10 mouse cellular contexts compared by ENCODE assay signal in genomic region chr12:24889371-24890051, GRCm38 (mm10). TPM values are rescaled to one million over a fixed set of nuclear protein-coding genes. Genes with fewer than 3 reads are reported as not detected.
DNase-seq lines count a peak whose midpoint lies in the region; ATAC-seq and TF ChIP-seq lines count a peak whose summit lies in the region.
"Had no signal": no experiment of that assay in that cellular context is flagged by ENCODE, and none has a peak within 500 bp of the region (broad histone marks: within the 10 kb centered on the region; RNA-seq: fewer than 3 reads in every experiment).

No protein-coding gene starts in this region.

- no peak overlapping the region for H3K4me2 ChIP-seq in heart, embryonic 16.5 days (ENCODE audit: low read depth, low read length)

- H3K27ac ChIP-seq in heart, embryonic 16.5 days (ENCODE audit: low read length) = peak overlapping the region; percentile 38
- H3K27ac ChIP-seq in layer of hippocampus, adult 2 months = no peak overlapping the region
- H3K27ac ChIP-seq: macrophage had no signal

- H3K36me3 ChIP-seq in heart, embryonic 16.5 days (ENCODE audit: control insufficient read depth, insufficient read depth) = peaks cover 4% of the 10 kb centered on the region
- H3K36me3 ChIP-seq in G1E (replicated peaks) = peaks cover 38% of the 10 kb centered on the region

- H3K9ac ChIP-seq in heart, embryonic 16.5 days (ENCODE audit: low read length) = no peak overlapping the region

- no peak for ATAC-seq in heart, embryonic 16.5 days (replicated peaks; ENCODE audit: extremely low read depth, insufficient read depth, low FRiP score)
- peak; percentile 82 for ATAC-seq in G1E (ENCODE audit: extremely low read depth, insufficient number of reproducible peaks, low FRiP score, poor library complexity, severe bottlenecking)
- peak; percentile 33 to 63; a peak in 3 of 4 replicates for ATAC-seq in hematopoietic stem cell, adult 5-6 weeks (replicated peaks in 1 of 2; ENCODE audit: insufficient read depth in 1 of 2, low FRiP score in 2 of 2, low TSS enrichment in 1 of 2, low read depth in 1 of 2, poor library complexity in 2 of 2, severe bottlenecking in 2 of 2)

- intact Hi-C loops in heart, postnatal 25 days (cut with DNase I) = loop anchor here (5.0 kb wide), 1 partner anchor 42 kb away; no protein-coding TSS in a partner anchor

- no peak overlapping the region for H3K4me3 ChIP-seq in heart, embryonic 16.5 days (ENCODE audit: low read length)
- H3K4me3 ChIP-seq in G1E (ENCODE audit: low read depth, low read length) = peak overlapping the region; percentile 53; the same call in 1 of the 2 replicates
- no peak overlapping the region for H3K4me3 ChIP-seq in layer of hippocampus, adult 2 months

- no peak for DNase-seq in heart, postnatal 25 days (ENCODE audit: low spot score)
- peak; percentile 90 for DNase-seq in G1E (ENCODE audit: low spot score)
- peak; percentile 26 to 67 for DNase-seq in lung, postnatal 4 days
- no peak for DNase-seq in layer of hippocampus, adult 2 months (ENCODE audit: low spot score in 2 of 2)
- DNase-seq in thymus, postnatal 14 days = no peak
- no peak for DNase-seq in thymus, postnatal 36 days
- DNase-seq: cerebellum, adult 18-20 months had no signal

- WGBS in heart, embryonic 16.5 days = 51% methylated on average over 7 of the region's 7 CpGs

- TF ChIP-seq CTCF in G1E (IDR thresholded peaks at IDR 0.05; ENCODE audit: low read depth, low read length) = no peak
- TF ChIP-seq CTCF in layer of hippocampus, adult 2 months (conservative IDR thresholded peaks at IDR 0.05) = no peak

- peaks cover 24% of the 10 kb centered on the region for H3K4me1 ChIP-seq in heart, embryonic 16.5 days (ENCODE audit: control insufficient read depth, insufficient read depth, low read length)
- peaks cover 77% of the 10 kb centered on the region for H3K4me1 ChIP-seq in G1E (ENCODE audit: insufficient read depth, low read depth, low read length)

- no peaks in the 10 kb centered on the region for H3K9me3 ChIP-seq in heart, embryonic 16.5 days (replicated peaks; ENCODE audit: control insufficient read depth, low read length)
- no peaks in the 10 kb centered on the region for H3K9me3 ChIP-seq in G1E (replicated peaks)

- H3K27me3 ChIP-seq in heart, embryonic 16.5 days (ENCODE audit: control insufficient read depth, insufficient read depth, low read length) = no peaks in the 10 kb centered on the region
- no peaks in the 10 kb centered on the region for H3K27me3 ChIP-seq in G1E (ENCODE audit: insufficient read depth, low read length)

RNA-seq across cellular contexts. Expression of gene Mboat2, which starts 58.8 kb away (rescaled TPM):
- 28.8 and 29.9 TPM in 2 replicates for polyA plus RNA-seq in heart, embryonic 16.5 days (2015; fragmentation: Nextera tagmentation; extraction: Ambion mirVana)
- 10 to 100 TPM; 10.5 to 16.2 TPM for total RNA-seq in heart, postnatal 25 days (2021)
- total RNA-seq in G1E (2014; fragmentation: Nextera tagmentation) (1.6 and 2.2 TPM in 2 replicates), G1E (2017) (0.76 and 0.98 TPM in 2 replicates)
- polyA plus RNA-seq in G1E (2012) = 0.20 and 0.21 TPM in 2 replicates
- total RNA-seq in hematopoietic stem cell, adult 5-6 weeks (2017) = 20.1 and 23.3 TPM in 2 replicates
- total RNA-seq in layer of hippocampus, adult 2 months (2021) = 10 to 100 TPM; 87.0 to 99.6 TPM
- polyA plus RNA-seq: macrophage had no signal

Comparison
In these comparisons a context has a peak if more than half of its experiments do, and no peak if none do; other contexts are left out.
1. DNase-seq: peak in G1E (single experiment) and lung, postnatal 4 days (2 of 2); none in heart, postnatal 25 days (single experiment), layer of hippocampus, adult 2 months (0 of 2), thymus, postnatal 14 days (single experiment) and thymus, postnatal 36 days (0 of 2).